10 mouse cellular contexts compared by ENCODE assay signal in the genomic region with DNA sequence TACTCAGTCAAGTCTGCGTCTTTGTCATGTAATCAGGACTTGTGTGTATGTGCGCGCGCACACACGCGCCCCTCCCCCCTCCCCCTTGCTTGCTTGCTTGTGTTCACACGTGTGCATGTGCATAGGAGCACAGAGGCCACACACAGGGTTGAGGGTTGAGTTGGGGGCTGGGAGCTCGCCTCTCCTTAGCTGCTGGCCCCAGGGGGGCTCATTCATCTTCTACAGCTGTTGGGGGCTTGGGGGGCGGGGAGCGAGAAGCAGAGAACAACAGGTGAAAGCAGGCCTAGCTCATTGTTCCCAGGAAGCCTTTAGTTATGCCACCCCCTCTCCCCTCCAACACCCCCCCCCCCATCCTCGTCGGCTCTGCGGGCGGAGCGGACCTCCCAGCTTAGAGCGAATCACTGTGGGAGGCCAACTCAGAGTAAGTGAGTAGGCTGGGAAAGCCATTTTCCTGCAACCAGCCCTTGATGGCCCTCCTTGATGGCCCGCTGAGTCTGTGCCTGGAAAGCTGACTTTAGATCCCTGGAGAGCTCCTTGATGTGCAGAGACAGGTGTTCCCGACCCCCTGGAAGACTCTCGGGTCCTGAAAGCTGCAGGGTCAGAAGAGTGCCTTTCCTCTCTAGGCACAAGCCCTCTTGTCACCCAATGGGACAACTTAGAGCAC.
DNase-seq lines count a peak whose midpoint lies in the region; ATAC-seq and TF ChIP-seq lines count a peak whose summit lies in the region.
"Had no signal": no experiment of that assay in that cellular context is flagged by ENCODE, and none has a peak within 500 bp of the region (broad histone marks: within the 10 kb centered on the region; RNA-seq: fewer than 3 reads in every experiment).

No protein-coding gene starts in this region.

- TF ChIP-seq POLR2A in heart, adult 2 months (IDR thresholded peaks at IDR 0.05; ENCODE audit: insufficient read depth, low read depth, low read length) = no peak

- intact Hi-C loops in heart, adult 2 months (cut with DNase I) = no loop called here

- no peak overlapping the region for H3K27ac ChIP-seq in heart, embryonic 11.5 days (ENCODE audit: low read depth, low read length)
- no peak overlapping the region for H3K27ac ChIP-seq in heart, adult 2 months
- H3K27ac ChIP-seq in embryonic facial prominence, embryonic 14.5 days (replicated peaks; ENCODE audit: low read depth, low read length) = peak overlapping the region; percentile 10; the same call in 1 of the 2 replicates
- peak overlapping the region; percentile 85 for H3K27ac ChIP-seq in limb, embryonic 10.5 days
- no peak overlapping the region for H3K27ac ChIP-seq in neural tube, embryonic 13.5 days (replicated peaks)
- H3K27ac ChIP-seq: liver, embryonic 13.5 days had no signal

- H3K4me1 ChIP-seq in heart, embryonic 11.5 days (ENCODE audit: control insufficient read depth, insufficient read depth, low read length) = peaks cover 10% of the 10 kb centered on the region
- peaks cover 6% of the 10 kb centered on the region for H3K4me1 ChIP-seq in heart, adult 2 months (ENCODE audit: control insufficient read depth, insufficient read depth, low read length)
- peaks cover 24% of the 10 kb centered on the region for H3K4me1 ChIP-seq in embryonic facial prominence, embryonic 14.5 days (ENCODE audit: control insufficient read depth, insufficient read depth, low read length)
- peaks cover 43% of the 10 kb centered on the region for H3K4me1 ChIP-seq in limb, embryonic 10.5 days
- peaks cover 22% of the 10 kb centered on the region for H3K4me1 ChIP-seq in neural tube, embryonic 13.5 days (replicated peaks)
- H3K4me1 ChIP-seq: liver, embryonic 13.5 days had no signal

- no peaks in the 10 kb centered on the region for H3K9me3 ChIP-seq in heart, embryonic 11.5 days (replicated peaks; ENCODE audit: control insufficient read depth, low read length)
- no peaks in the 10 kb centered on the region for H3K9me3 ChIP-seq in embryonic facial prominence, embryonic 14.5 days (ENCODE audit: control insufficient read depth, low read length)
- no peaks in the 10 kb centered on the region for H3K9me3 ChIP-seq in limb, embryonic 10.5 days (replicated peaks)
- no peaks in the 10 kb centered on the region for H3K9me3 ChIP-seq in neural tube, embryonic 13.5 days
- H3K9me3 ChIP-seq: liver, embryonic 13.5 days had no signal

- peak; percentile 50; the same call in 1 of the 2 replicates for ATAC-seq in heart, embryonic 11.5 days (replicated peaks; ENCODE audit: insufficient number of reproducible peaks, low FRiP score, low TSS enrichment)
- peak; percentile 72 for ATAC-seq in embryonic facial prominence, embryonic 14.5 days (ENCODE audit: low read depth)
- peak; percentile 91 for ATAC-seq in neural tube, embryonic 13.5 days (ENCODE audit: low read depth)

- 13% methylated on average over 19 of the region's 19 CpGs for WGBS in heart, embryonic 11.5 days (ENCODE audit: insufficient replicate concordance)
- 56% methylated on average over 19 of the region's 19 CpGs for WGBS in heart, adult 2 months
- WGBS in embryonic facial prominence, embryonic 14.5 days = 12% methylated on average over 13 of the region's 19 CpGs
- WGBS in limb, embryonic 10.5 days = 9% methylated on average over 19 of the region's 19 CpGs
- 1% methylated on average over 19 of the region's 19 CpGs for WGBS in neural tube, embryonic 13.5 days

- no peaks in the 10 kb centered on the region for H3K36me3 ChIP-seq in heart, embryonic 11.5 days (ENCODE audit: control insufficient read depth, insufficient read depth, low read length)
- peaks cover 6% of the 10 kb centered on the region for H3K36me3 ChIP-seq in heart, adult 2 months (ENCODE audit: control insufficient read depth, insufficient read depth, low read length)
- H3K36me3 ChIP-seq in embryonic facial prominence, embryonic 14.5 days (ENCODE audit: control insufficient read depth, insufficient read depth, low read length) = no peaks in the 10 kb centered on the region
- H3K36me3 ChIP-seq in limb, embryonic 10.5 days = no peaks in the 10 kb centered on the region
- no peaks in the 10 kb centered on the region for H3K36me3 ChIP-seq in neural tube, embryonic 13.5 days
- H3K36me3 ChIP-seq: liver, embryonic 13.5 days had no signal

- H3K27me3 ChIP-seq in heart, embryonic 11.5 days (ENCODE audit: control insufficient read depth, insufficient read depth, low read length) = no peaks in the 10 kb centered on the region
- no peaks in the 10 kb centered on the region for H3K27me3 ChIP-seq in heart, adult 2 months (ENCODE audit: control insufficient read depth, insufficient read depth, low read length)
- no peaks in the 10 kb centered on the region for H3K27me3 ChIP-seq in embryonic facial prominence, embryonic 14.5 days (replicated peaks; ENCODE audit: control insufficient read depth, insufficient read depth, low read length)
- no peaks in the 10 kb centered on the region for H3K27me3 ChIP-seq in limb, embryonic 10.5 days (ENCODE audit: low read depth, poor library complexity, severe bottlenecking)
- peaks cover 8% of the 10 kb centered on the region; the same call in 1 of the 2 replicates for H3K27me3 ChIP-seq in neural tube, embryonic 13.5 days
- H3K27me3 ChIP-seq: liver, embryonic 13.5 days had no signal

- H3K4me2 ChIP-seq in heart, embryonic 11.5 days = peak overlapping the region; percentile 30
- peak overlapping the region; percentile 27; the same call in 1 of the 2 replicates for H3K4me2 ChIP-seq in embryonic facial prominence, embryonic 14.5 days (ENCODE audit: low read depth, low read length)
- H3K4me2 ChIP-seq in neural tube, embryonic 13.5 days = peak overlapping the region; percentile 57
- H3K4me2 ChIP-seq: liver, embryonic 13.5 days had no signal

- no peak for TF ChIP-seq CTCF in heart, adult 2 months (IDR thresholded peaks at IDR 0.05)

- no peak for DNase-seq in heart, adult 2 months
- DNase-seq in embryonic facial prominence, embryonic 14.5 days (ENCODE audit: low spot score) = peak; percentile 85
- DNase-seq in limb, embryonic 10.5 days (ENCODE audit: low spot score) = peak; percentile 77
- DNase-seq in urinary bladder, postnatal 36 days (ENCODE audit: low spot score in 2 of 2) = no peak
- DNase-seq in gastrocnemius, postnatal 10 days = no peak
- no peak for DNase-seq in cerebellum, adult 9-11 months
- DNase-seq: liver, embryonic 13.5 days; thymus, adult 2 months had no signal

- TF ChIP-seq EP300 in heart, adult 2 months (IDR thresholded peaks at IDR 0.05; ENCODE audit: insufficient read depth, low read depth, low read length) = no peak

- H3K9ac ChIP-seq in heart, embryonic 11.5 days (ENCODE audit: low read depth, low read length) = no peak overlapping the region; the same call in 1 of the 2 replicates
- H3K9ac ChIP-seq in heart, adult 2 months (ENCODE audit: low read depth, low read length) = no peak overlapping the region
- no peak overlapping the region for H3K9ac ChIP-seq in embryonic facial prominence, embryonic 14.5 days (ENCODE audit: low read depth, low read length)
- peak overlapping the region; percentile 31; the same call in 1 of the 2 replicates for H3K9ac ChIP-seq in neural tube, embryonic 13.5 days
- H3K9ac ChIP-seq: liver, embryonic 13.5 days had no signal

- no peaks in the 10 kb centered on the region for H3K79me2 ChIP-seq in heart, adult 2 months (replicated peaks; ENCODE audit: control insufficient read depth, insufficient read depth, low read length)

- H3K4me3 ChIP-seq in heart, embryonic 11.5 days (ENCODE audit: low read depth, low read length) = no peak overlapping the region
- H3K4me3 ChIP-seq in heart, adult 2 months = no peak overlapping the region
- no peak overlapping the region for H3K4me3 ChIP-seq in embryonic facial prominence, embryonic 14.5 days (ENCODE audit: low read depth, low read length)
- H3K4me3 ChIP-seq in limb, embryonic 10.5 days = peak overlapping the region; percentile 27
- H3K4me3 ChIP-seq in neural tube, embryonic 13.5 days = peak overlapping the region; percentile 25
- H3K4me3 ChIP-seq: liver, embryonic 13.5 days had no signal

Comparison
In these comparisons a context has a peak if more than half of its experiments do, and no peak if none do; other contexts are left out.
1. H3K27ac ChIP-seq: peak in embryonic facial prominence, embryonic 14.5 days (single experiment) and limb, embryonic 10.5 days (single experiment); none in heart, embryonic 11.5 days (single experiment), heart, adult 2 months (single experiment) and neural tube, embryonic 13.5 days (single experiment).
2. H3K4me3 ChIP-seq: peak in limb, embryonic 10.5 days (single experiment) and neural tube, embryonic 13.5 days (single experiment); none in heart, embryonic 11.5 days (single experiment), heart, adult 2 months (single experiment) and embryonic facial prominence, embryonic 14.5 days (single experiment).
3. DNase-seq: peak in embryonic facial prominence, embryonic 14.5 days (single experiment) and limb, embryonic 10.5 days (single experiment); none in heart, adult 2 months (0 of 2), urinary bladder, postnatal 36 days (0 of 2), gastrocnemius, postnatal 10 days (single experiment) and cerebellum, adult 9-11 months (single experiment).
4. Peak in every context shown above with its lines, with median percentiles within 50 percentile points of each other: ATAC-seq and H3K4me2 ChIP-seq.